Mouse (Mus musculus): ENCODE data around the gene Cep85l. TPM values are rescaled to one million over a fixed set of nuclear protein-coding genes. Genes with fewer than 3 reads are reported as not detected.

Gene Cep85l
- polyA plus RNA-seq, 1 experiment = 9.5 TPM

DNA sequence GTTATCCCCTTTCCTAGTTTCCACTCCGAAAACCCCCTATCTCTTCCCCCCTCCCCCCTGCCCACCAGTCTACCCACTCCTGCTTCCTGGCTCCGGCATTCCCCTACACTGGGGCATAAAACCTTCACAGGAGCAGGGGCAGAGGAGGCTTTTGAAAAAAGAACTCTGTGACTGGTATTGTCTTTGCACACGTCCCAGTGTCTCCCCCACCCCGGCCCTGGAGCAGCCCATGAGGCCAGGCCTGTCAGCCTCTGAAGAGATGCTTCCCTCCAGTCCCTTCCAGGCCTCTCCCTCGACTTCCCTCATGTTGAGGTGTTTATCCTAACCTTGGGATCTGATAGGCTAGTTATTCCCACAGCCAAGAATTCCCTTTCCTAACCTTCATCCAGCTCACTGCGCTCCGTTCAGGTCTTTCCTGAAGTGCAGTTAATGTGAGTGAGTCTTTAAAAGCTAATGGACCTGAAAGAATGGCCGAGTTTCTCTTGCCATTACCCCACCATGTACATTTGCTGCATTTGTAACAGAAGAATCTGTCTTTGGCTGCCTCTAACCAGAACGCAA lies 36.5 kb upstream of the Cep85l start:
- TF ChIP-seq POLR2A (IDR thresholded peaks at IDR 0.05; ENCODE audit: borderline replicate concordance, low read depth, low read length) (no peak), CTCF (IDR thresholded peaks at IDR 0.05; ENCODE audit: low read depth, low read length) (no peak)
- Histone ChIP-seq H3K4me3 (ENCODE audit: insufficient read depth, low read length) (no peak overlapping the region), H3K27ac (ENCODE audit: insufficient read depth, low read depth, low read length) (no peak overlapping the region), H3K4me1 (ENCODE audit: control insufficient read depth, insufficient read depth, low read length) (peaks cover 3% of the 10 kb centered on the region; the same call in 1 of the 2 replicates)

DNA sequence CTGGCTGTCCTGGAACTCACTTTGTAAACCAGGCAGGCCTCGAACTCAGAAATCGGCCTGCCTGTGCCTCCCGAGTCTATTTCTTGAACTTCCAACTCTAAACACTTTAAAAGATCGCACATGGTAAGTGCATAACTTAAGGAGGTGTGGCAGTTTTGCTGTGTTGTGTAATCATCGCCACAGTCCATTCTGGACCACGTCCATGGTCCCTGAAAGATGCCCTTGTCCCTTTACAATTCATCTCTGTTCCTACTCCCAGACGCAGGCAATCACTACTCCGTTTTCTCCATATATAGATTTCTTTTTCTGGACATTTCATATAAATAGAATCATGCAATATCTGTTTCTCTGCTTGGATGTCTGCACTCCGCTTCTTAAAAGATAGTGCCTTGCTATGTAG lies 35.5 kb upstream of the Cep85l start:
- 0 out of 2 replicates have a peak, but pooled peaks cover 2% of the 10 kb centered on the region for H3K4me1 ChIP-seq (ENCODE audit: control insufficient read depth, insufficient read depth, low read length)
- H3K4me3 ChIP-seq (ENCODE audit: insufficient read depth, low read length) = no peak overlapping the region
- no peak overlapping the region for H3K27ac ChIP-seq (ENCODE audit: insufficient read depth, low read depth, low read length)
- no peak for TF ChIP-seq CTCF (IDR thresholded peaks at IDR 0.05; ENCODE audit: low read depth, low read length)
- TF ChIP-seq POLR2A (IDR thresholded peaks at IDR 0.05; ENCODE audit: borderline replicate concordance, low read depth, low read length) = no peak

GRCm38 (mm10) chr10:53414092-53415085 lies 34.6 kb upstream of the Cep85l start:
- no peak overlapping the region for H3K27ac ChIP-seq (ENCODE audit: insufficient read depth, low read depth, low read length)

GRCm38 (mm10) chr10:53412936-53413335 lies 33.2 kb upstream of the Cep85l start:
- TF ChIP-seq POLR2A (IDR thresholded peaks at IDR 0.05; ENCODE audit: borderline replicate concordance, low read depth, low read length) = no peak
- no peak for TF ChIP-seq CTCF (IDR thresholded peaks at IDR 0.05; ENCODE audit: low read depth, low read length)
- Histone ChIP-seq H3K4me1 (ENCODE audit: control insufficient read depth, insufficient read depth, low read length) (0 out of 2 replicates have a peak, but pooled peaks cover 2% of the 10 kb centered on the region), H3K4me3 (ENCODE audit: insufficient read depth, low read length) (no peak overlapping the region), H3K27ac (ENCODE audit: insufficient read depth, low read depth, low read length) (no peak overlapping the region)

More at GRCm38 (mm10) chr10:53414092-53415085, 34.6 kb upstream of the Cep85l start:
- 0 out of 2 replicates have a peak, but pooled peaks cover 2% of the 10 kb centered on the region for H3K4me1 ChIP-seq (ENCODE audit: control insufficient read depth, insufficient read depth, low read length)
- TF ChIP-seq POLR2A (IDR thresholded peaks at IDR 0.05; ENCODE audit: borderline replicate concordance, low read depth, low read length) (no peak), CTCF (IDR thresholded peaks at IDR 0.05; ENCODE audit: low read depth, low read length) (no peak)
- H3K4me3 ChIP-seq (ENCODE audit: insufficient read depth, low read length) = no peak overlapping the region

GRCm38 (mm10) chr10:53412165-53412564 lies 32.4 kb upstream of the Cep85l start:
- 0 out of 2 replicates have a peak, but pooled peaks cover 2% of the 10 kb centered on the region for H3K4me1 ChIP-seq (ENCODE audit: control insufficient read depth, insufficient read depth, low read length)
- H3K4me3 ChIP-seq (ENCODE audit: insufficient read depth, low read length) = no peak overlapping the region
- TF ChIP-seq POLR2A (IDR thresholded peaks at IDR 0.05; ENCODE audit: borderline replicate concordance, low read depth, low read length) = no peak
- TF ChIP-seq CTCF (IDR thresholded peaks at IDR 0.05; ENCODE audit: low read depth, low read length) = no peak
- no peak overlapping the region for H3K27ac ChIP-seq (ENCODE audit: insufficient read depth, low read depth, low read length)

DNA sequence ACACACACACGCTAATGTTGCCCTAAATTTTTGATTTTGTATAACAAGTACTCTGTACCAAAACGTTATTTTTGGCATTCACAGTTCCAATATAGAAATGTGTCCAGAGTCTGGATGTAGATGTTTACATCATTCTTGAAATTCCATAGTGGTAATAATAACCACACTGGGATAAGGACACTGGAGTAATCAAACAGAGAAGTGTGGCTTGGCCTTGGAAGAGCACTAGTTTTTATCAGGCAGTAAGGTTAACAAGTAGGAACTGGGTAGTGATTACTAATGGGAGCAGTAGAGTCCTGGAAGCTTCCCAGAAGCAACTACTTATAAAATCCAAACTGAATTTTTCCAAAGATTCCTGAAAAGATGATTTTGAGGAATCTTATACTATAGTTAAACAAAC lies 31.1 kb upstream of the Cep85l start:
- Histone ChIP-seq H3K4me1 (ENCODE audit: control insufficient read depth, insufficient read depth, low read length) (0 out of 2 replicates have a peak, but pooled peaks cover 2% of the 10 kb centered on the region), H3K27ac (ENCODE audit: insufficient read depth, low read depth, low read length) (no peak overlapping the region), H3K4me3 (ENCODE audit: insufficient read depth, low read length) (no peak overlapping the region)
- TF ChIP-seq POLR2A (IDR thresholded peaks at IDR 0.05; ENCODE audit: borderline replicate concordance, low read depth, low read length) (no peak), CTCF (IDR thresholded peaks at IDR 0.05; ENCODE audit: low read depth, low read length) (no peak)

GRCm38 (mm10) chr10:53407422-53407821 lies 27.7 kb upstream of the Cep85l start:
- TF ChIP-seq CTCF (IDR thresholded peaks at IDR 0.05; ENCODE audit: low read depth, low read length) (no peak), POLR2A (IDR thresholded peaks at IDR 0.05; ENCODE audit: borderline replicate concordance, low read depth, low read length) (no peak)
- H3K27ac ChIP-seq (ENCODE audit: insufficient read depth, low read depth, low read length) = no peak overlapping the region
- no peak overlapping the region for H3K4me3 ChIP-seq (ENCODE audit: insufficient read depth, low read length)
- no peaks in the 10 kb centered on the region for H3K4me1 ChIP-seq (ENCODE audit: control insufficient read depth, insufficient read depth, low read length)

GRCm38 (mm10) chr10:53406845-53407244 lies 27.1 kb upstream of the Cep85l start:
- Histone ChIP-seq H3K27ac (ENCODE audit: insufficient read depth, low read depth, low read length) (no peak overlapping the region), H3K4me1 (ENCODE audit: control insufficient read depth, insufficient read depth, low read length) (no peaks in the 10 kb centered on the region), H3K4me3 (ENCODE audit: insufficient read depth, low read length) (no peak overlapping the region)
- no peak for TF ChIP-seq POLR2A (IDR thresholded peaks at IDR 0.05; ENCODE audit: borderline replicate concordance, low read depth, low read length)
- TF ChIP-seq CTCF (IDR thresholded peaks at IDR 0.05; ENCODE audit: low read depth, low read length) = no peak

- Histone ChIP-seq H3K27ac (ENCODE audit: insufficient read depth, low read depth, low read length) (no peak overlapping the region), H3K4me3 (ENCODE audit: insufficient read depth, low read length) (no peak overlapping the region), H3K4me1 (ENCODE audit: control insufficient read depth, insufficient read depth, low read length) (0 out of 2 replicates have a peak, but pooled peaks cover 2% of the 10 kb centered on the region)
- TF ChIP-seq CTCF (IDR thresholded peaks at IDR 0.05; ENCODE audit: low read depth, low read length) = no peak
- no peak for TF ChIP-seq POLR2A (IDR thresholded peaks at IDR 0.05; ENCODE audit: borderline replicate concordance, low read depth, low read length)
Observed at GRCm38 (mm10) chr10:53402293-53402692, 22.5 kb upstream of the Cep85l start.
